Mouse (Mus musculus) adrenal gland, postnatal 14 days (tissue): ENCODE results near the gene Nr1h4. TPM values are rescaled to one million over a fixed set of nuclear protein-coding genes. Genes with fewer than 3 reads are reported as not detected.

Experiments used
- DNase-seq: peaks from one replicate; pipeline ENCODE4 v3.0.0; 2021; ENCODE audit warnings: mixed read lengths
- total RNA-seq: library from RNA; stranded (reverse); gene quantifications from 2 replicates; pipeline ENCODE4 v1.2.3, GENCODE M21; 2021

Nr1h4 gene
- total RNA-seq, 1 experiment from 2014 or later: 21.5 TPM

- DNase-seq: no peak
Observed at GRCm38 (mm10) chr10:89481638-89482037, 51.7 kb downstream of the Nr1h4 start.

DNA sequence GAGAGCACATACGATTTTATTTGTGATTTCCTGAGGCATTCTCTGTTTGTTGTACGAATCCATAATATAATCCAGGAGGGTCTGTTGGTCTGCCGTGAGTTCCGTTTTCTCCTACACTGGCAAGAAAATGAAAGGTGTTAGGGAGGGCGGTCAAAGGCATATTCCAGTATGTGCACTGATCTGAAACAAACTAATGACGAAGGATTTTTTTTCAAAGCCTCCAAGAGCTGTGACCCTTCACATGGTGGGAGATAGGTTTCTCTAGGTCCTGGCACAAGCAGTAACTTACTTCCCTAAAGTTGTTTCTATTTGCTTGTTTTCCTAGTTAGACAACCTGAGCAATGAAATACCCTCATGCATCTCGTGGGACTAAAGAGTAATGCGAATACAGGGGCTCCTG lies 54.6 kb downstream of the Nr1h4 start:
- no peak for DNase-seq

DNA sequence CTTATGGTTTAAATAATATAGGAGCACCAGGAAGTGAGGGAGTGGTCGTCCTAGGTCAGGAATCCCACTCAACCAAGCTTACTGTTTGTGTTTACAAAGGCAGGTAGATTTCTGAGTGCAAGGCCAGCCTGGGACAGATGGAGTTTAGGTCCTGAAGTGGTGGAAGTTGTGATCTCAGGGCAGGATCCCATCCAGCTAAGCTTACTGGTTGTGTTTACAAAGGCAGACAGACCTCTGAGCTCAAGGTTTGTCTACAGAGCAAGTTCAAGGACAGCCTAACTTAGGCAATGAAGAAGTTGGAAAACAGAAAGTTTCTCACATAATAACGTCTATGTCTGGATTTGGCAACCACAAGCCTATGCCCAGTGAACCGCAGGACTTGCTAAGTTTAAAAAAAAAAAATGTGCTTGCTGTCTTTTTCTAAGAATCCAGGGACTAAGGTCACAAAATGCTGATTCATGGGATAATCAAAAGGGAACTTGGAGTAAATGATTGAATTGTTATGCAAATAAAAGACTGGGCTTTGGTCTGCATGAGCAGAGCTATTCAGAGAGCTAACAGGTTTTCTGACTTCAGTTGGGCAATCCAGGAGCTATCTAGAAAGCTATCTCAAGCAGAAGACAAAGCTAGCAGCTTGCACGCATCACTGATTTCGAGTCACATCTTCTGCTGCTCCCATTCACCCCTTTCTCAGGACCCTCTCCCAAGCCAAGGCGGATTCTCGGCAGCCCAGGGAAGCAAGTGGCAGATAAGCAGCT lies 62.6 kb downstream of the Nr1h4 start:
- no peak for DNase-seq

DNA sequence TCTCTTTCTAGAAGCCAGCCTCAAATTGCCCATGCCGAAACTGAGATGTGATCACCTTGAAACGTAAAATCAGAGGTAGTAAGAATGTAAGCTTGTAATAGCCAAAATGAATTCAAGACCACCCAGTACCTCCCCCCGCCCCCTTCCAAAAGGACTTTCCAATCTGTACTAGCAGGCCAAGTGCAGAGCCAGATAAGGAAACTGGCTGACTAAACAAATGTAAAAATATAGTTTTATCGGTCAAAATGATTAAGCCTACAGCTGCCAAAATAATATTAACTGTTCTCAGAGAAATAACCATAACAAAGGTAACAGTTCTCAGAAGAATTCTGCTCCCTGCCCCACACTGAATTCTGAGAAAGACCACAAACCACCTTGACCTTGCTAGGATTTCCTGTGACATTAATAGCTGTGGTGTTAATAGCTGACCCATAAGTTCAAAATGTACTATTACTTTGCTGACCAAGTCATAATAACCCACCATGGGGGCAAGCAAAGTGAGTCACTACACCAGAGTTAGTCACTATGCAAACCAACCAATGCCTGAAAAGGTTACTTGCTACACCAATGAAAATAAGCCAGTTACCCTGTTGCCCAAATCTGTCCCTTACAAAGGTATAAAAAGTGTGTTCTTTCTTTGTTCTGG lies 68.5 kb downstream of the Nr1h4 start:
- DNase-seq: no peak

DNA sequence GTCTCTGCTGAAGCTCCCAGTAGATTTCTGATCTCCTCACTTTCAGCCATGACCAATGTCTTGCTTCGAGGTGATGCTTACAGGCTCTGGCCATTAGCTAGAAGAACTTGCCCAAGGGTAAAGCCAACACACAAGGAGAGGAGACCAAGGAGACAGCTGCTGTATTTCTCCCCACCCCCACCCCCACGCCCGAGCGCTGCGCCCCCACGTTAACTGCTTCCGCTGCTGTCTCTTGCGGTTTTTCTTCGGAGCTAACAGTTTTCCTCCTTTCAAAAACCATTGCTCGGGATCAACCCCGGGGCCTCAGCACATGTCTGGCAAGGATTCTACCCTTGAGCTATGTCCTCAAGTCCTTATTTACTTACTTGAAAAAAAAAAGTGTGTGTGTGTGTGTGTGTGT lies 70.5 kb downstream of the Nr1h4 start:
- DNase-seq: no peak

GRCm38 (mm10) chr10:89461856-89462507 lies 71.4 kb downstream of the Nr1h4 start:
- DNase-seq: peak; percentile 83

DNA sequence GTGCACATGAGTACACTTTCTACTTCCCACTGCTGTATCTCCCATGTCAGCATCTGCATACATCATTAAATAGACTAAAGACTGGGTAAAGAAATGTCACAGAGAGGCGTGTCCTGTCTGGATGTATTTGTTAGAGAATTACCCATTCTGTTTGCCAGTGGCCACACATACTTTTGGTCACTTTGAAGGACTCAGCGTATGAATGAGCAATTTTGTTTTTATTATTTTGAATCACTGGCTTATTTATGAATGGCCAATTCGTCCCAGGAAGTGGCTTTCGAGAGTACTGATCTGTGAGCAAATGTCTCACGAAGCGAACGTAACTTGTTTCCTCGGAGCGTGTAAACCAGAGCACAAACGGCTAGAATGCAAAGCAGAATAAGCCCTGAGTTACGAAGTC lies 72.4 kb downstream of the Nr1h4 start:
- no peak for DNase-seq

DNA sequence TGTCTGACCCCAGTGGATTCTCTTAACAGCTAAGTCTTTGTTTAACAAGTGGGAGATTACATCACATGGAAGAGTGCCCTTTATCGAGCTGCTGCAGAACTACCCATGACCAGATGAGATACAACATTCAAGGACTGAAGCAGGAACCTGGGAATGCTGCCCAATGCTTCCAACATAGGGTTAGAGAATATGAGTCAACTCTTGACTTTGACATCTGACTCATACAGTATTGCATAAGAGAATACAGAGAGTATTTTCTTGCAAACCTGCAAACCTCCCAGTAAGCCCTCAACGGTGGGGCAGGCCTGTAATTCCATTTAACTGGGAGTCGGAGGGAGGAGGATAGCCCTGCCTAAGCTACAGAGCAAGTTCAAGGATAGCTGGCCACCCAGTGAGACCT lies 74.6 kb downstream of the Nr1h4 start:
- DNase-seq: peak; percentile 78

- DNase-seq: no peak
Observed at GRCm38 (mm10) chr10:89453794-89454193, 79.6 kb downstream of the Nr1h4 start.

DNA sequence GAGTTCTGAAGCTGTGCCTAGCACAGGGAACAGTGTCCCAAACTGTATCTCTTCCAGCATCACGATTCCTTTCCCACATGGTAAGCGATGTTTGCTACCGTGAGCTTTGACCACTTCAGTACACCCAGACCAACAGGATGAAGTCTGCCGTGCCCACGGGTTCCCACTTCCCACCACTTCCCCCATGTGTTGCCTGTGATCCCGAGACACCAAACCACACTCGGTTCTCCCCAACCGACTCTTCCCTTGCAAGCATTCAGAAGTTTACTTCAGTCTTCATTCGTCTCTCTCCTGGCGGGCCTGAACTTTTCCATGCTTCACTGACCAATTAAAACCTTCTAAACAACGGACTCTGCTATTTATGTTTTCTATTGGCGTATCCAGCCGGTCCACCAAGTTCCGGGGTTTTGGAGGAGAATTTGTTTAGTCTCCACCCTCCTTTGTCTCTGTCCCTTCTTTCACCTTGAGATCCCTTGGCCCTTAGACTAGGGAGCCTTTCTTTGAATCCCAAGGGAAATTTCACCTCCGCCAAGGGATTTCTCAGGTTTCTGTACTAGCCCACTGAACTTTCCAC lies 80.2 kb downstream of the Nr1h4 start:
- DNase-seq: no peak

DNA sequence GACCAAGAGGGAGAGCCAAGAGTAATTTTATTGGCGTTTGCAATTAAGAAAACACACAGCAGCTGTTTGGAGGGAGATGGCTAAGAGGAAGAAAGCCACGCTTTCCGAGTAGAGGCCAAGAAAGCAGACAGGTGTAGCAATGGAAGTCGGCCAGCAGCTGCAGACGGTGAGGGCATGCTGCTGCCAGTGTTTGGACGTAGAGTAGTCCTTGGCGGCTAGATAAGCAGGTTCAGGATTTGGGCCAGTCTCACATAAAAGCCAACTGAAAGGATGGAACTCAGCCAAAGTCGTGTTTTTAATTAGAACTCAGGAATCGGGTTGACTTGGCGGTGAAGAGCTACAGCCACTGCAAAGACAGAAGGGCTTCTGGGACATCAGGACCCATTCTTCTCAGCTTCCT lies 83.0 kb downstream of the Nr1h4 start:
- no peak for DNase-seq

DNA sequence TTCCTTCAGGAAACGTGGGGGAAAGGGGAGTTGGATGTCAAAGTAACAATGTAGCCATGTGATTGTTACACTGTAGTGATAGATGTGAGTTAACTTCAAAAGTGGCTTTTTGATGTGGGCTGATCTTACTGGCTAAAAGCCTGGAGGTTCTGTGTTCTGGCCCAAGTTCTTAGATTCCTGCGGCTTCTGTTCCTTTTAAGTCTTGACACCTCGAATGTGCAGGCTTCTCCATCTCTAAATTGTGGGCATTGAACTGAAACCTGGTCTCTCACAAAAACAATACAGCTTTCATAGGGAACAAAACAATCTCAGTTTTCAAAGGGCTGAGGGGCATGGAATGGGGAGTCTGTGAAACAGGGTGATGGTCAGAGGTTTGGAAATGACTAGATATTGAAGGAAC lies 89.0 kb downstream of the Nr1h4 start:
- DNase-seq: no peak

DNA sequence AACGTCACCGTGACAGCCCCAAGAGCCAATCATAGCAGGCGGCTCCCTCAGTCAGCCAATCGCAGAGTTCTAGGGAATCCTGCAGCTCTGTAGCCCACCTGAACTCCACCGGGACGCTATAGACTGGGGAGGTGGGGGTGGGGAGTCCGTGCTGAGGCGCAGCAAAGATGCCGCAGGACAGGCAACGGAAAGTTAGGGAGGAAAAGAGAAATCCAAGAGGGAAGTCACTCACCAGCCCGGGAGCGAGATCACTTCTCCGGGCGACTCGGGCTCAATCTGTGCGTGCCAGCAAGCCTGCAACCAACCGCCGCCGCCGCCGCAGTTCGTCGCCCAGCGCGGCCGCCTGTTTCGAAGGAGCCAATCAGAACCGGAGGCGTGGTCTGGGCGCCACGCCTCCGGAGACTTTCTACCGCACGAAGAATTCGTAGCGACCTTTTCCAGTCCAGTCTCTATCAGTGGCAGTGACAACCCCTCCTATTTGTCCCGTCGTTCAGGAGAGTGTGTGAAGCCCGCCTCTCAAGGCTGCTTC lies 89.7 kb downstream of the Nr1h4 start, which contains the start of gene Gas2l3:
Gas2l3 (minus strand) TSS at position 345 of the 529 bp plus-strand sequence.
- peak; percentile 92 for DNase-seq

DNA sequence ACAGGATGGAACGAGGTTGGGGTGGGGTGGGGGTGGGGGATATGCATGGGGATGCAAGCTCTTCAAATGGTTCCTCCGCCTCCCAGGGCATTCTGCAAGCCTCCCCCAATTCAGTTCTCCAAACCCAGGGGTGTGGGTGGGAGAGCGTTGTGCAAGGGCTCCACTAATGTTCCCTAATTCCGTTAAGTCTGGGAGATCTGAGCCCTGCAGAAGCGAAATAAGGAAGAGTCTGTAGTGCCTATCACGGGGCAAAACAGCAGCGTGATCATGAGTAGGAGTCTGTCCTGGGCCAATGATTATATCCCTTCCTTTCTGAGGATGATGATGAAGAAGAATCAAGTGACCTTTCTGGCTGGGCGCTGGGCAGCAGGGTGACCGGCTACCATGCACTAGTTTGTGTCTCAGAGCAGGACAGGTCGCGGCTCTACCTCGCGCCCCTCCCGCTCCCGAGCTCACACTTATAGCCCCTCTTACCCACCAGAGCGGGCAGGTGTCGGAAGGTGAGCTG lies 90.2 kb downstream of the Nr1h4 start:
- peak; percentile 29 for DNase-seq

- DNase-seq: no peak
Observed at GRCm38 (mm10) chr10:89442640-89443039, 90.7 kb downstream of the Nr1h4 start.

DNA sequence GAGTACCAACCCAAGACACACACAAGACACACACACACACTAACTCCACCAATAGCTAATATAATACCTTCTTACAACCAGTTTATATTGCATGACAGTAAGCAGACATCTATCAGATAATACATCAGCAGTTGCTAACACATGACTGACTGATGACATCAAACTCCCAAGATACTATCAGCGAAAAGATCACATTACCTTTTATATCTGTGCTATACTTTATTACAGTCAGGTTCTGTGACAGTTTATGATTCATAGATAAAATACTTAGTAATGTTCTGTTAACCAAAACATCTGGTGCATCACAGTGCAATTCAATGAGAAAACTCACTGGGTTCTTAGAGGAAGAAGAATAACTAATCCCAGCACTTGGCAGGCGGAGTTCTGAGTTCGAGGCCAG lies 91.4 kb downstream of the Nr1h4 start:
- DNase-seq: no peak

DNA sequence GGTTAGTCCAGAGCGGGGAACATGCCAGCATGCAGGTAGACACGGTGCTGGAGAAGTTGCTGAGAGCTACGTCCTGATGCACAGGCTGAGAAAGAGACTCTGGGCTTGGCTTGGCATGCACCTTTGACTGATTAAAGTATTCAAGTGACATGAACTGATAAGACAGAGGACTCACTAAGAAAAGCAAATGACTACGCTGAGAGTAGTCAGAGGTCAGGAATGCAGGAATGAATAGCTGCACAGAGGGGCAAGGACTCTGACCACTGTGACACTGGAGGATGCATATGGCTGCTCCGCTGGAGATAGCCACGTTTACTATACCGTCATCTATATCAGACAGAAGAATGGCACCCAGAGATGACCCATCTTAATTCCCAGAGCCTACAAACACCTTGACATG lies 94.0 kb downstream of the Nr1h4 start:
- DNase-seq: no peak

DNA sequence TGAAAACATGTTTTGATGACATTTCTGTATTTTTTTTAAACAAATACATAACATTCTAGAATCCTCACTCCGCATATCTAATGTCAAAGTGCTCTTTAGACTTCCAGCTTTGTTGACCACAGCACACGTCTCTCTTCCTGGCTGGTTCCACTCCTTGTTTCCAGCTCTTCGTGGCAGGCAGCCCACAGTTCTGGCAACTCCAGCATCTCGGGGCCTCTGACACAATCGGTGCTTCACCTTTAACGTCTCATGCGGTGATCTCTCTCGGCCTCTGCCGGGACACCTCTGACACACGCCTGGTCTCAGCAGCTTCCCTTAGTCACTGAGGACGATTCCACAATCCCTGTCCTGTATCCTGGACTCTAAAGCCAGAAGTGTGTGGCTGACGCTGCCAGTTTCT lies 95.4 kb downstream of the Nr1h4 start:
- peak; percentile 37 for DNase-seq

DNA sequence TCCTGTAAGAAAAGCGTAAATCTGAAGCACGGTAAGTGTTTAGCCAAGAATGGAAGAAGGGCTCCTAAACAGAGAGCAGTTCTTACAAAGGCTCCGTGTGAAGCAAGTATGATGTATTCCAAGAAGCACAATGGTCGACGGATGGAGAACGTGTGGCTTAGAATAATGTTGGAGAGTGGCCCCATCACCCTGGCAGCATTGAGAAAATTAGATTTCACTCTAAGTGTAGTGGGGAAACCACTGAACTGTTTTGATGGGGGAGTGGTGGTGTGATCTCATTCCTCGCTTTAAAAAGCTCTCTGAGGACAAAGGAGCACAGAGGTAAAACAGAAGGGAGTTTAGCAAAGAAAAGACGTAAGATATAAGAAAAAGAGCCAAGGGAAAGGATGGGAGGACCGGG lies 95.9 kb downstream of the Nr1h4 start:
- DNase-seq: no peak

- DNase-seq: no peak
Observed at GRCm38 (mm10) chr10:89435920-89436319, 97.5 kb downstream of the Nr1h4 start.

DNA sequence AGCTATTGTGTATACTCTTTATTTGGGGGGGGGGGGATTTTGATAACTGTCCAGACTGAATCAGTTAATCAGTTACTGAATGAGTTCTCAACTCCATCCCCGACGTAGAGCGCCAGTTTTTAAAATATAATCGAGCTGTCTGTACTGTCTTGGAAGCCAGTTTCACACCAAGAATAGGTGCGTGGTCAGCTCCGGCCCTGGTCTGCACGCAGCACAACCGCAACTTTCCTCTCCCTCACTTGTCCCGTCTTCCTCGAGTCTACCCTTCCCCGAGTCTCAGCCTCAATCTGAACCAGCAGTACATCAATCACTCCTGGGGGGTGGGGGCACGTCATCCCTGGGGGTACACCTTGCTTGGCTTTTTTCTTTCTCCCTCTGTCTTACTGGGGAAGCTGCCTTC lies 98.0 kb downstream of the Nr1h4 start:
- no peak for DNase-seq

DNA sequence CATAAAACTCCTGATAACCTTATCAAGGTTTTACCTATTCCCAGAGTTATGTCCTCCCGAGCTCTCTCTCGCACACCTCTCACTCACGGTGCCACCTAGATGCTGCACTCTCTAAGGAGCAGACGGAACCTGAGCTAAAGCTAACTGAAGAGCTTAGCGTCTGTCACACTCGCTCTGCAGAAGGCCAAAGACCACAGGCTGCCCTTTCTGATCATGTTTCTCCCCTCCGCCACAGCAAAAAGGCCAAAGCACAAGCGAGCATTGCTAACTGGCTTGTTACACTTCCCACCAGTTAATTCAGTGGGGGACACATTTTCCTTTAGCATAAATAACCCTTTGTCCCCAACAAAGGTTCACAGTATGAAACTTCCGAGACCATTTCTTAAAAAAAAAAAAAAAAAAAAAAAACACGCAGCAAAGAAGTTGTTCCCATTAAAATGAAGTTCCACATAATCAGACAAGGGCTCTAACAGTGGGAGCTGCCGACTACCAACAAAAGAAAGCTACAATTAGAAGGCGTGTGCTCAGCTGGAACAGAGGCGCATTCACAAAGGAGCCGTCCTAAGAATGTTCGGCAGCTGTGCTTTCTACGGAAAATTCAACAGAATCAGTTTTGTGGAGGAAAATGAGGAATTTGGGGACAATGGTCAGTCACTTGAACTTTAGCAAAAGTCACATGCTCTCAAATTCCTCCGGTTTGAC lies 98.7 kb downstream of the Nr1h4 start:
- DNase-seq: no peak
